Mouse (Mus musculus): ENCODE data around the gene Gng2.

DNA sequence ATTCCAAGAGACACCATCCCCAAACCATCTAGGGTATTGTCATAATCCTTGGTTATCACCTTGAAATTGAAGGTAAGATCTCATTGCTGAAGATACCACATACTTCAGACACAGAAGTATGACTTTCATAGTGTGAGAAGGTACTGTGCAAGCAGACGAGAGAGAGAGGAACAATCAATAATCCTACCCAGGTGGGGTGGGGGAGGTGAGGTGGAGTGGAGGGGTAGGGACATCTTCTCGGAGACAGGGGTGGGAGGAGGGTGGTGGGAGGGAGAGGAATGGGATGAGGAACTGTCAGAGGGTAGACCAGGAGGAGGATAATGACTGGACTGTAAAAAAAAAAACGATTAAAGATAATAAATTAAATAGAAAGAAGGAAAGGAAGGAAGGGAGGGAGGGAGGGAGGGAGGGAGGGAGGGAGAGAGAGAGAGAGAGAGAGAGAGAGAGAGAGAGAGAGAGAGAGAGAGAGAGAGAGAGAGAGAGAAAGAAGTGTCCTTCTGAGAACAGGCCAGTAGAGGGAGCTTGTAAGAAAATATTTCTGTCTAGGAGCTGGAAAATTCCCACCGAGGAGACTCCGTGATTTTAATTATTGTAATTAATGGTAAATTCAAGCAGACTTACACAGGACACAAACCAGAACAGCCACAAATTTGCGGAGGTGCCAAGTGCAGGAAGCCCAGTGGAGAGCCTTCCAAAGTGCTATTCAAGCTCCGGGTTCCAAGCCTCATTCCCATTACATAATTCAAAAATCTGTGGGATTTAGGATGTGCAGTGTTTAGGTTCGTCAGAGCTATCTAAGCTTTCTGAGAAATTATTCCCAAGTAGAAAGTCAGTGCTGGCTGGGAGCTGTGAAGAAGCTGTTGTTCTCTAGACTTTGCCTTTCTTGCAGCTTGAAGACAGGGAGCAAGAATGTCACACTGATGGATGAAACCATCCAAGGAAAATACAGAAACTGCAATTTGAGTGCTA lies 118.3 kb downstream of the Gng2 start:
- TF ChIP-seq CTCF (IDR thresholded peaks at IDR 0.05; ENCODE audit: extremely low read depth, insufficient read length, insufficient replicate concordance, low read depth, low read length) = no peak
- TF ChIP-seq POLR2A (IDR thresholded peaks at IDR 0.05; ENCODE audit: low read depth, low read length) = no peak

All from small intestine, adult 2 months (tissue).